Mouse (Mus musculus): ENCODE results near the gene Abhd15. TPM values are rescaled to one million over a fixed set of nuclear protein-coding genes. Genes with fewer than 3 reads are reported as not detected.
A peak's percentile ranks its signal among the peaks of the same experiment; 100 is the strongest.

Abhd15 gene
- polyA plus RNA-seq, 1 experiment from 2014 or later, result 2.2 TPM

- H3K9me3 ChIP-seq (replicated peaks), result no peaks in the 10 kb centered on the region
- no peak for ATAC-seq (replicated peaks; ENCODE audit: insufficient number of reproducible peaks, insufficient read depth, low FRiP score, low read depth)
- H3K4me2 ChIP-seq, result no peak overlapping the region
- no peak overlapping the region for H3K27ac ChIP-seq
- no peaks in the 10 kb centered on the region for H3K36me3 ChIP-seq
- peaks cover 39% of the 10 kb centered on the region for H3K4me1 ChIP-seq (replicated peaks)
- no peaks in the 10 kb centered on the region for H3K27me3 ChIP-seq
- H3K9ac ChIP-seq, result 0 out of 2 replicates have a peak overlapping the region, but pooled peaks have one; percentile 4
- H3K4me3 ChIP-seq, result no peak overlapping the region
- 70% methylated on average over 6 of the region's 6 CpGs for WGBS
Measured at GRCm38 (mm10) chr11:77485229-77485628, 29.7 kb upstream of the Abhd15 start.

GRCm38 (mm10) chr11:77486798-77487197 is 28.1 kb upstream of the Abhd15 start:
- H3K4me1 ChIP-seq (replicated peaks), result peaks cover 55% of the 10 kb centered on the region
- H3K27ac ChIP-seq, result peak overlapping the region; percentile 14; the same call in 1 of the 2 replicates
- no peak overlapping the region for H3K9ac ChIP-seq

DNA sequence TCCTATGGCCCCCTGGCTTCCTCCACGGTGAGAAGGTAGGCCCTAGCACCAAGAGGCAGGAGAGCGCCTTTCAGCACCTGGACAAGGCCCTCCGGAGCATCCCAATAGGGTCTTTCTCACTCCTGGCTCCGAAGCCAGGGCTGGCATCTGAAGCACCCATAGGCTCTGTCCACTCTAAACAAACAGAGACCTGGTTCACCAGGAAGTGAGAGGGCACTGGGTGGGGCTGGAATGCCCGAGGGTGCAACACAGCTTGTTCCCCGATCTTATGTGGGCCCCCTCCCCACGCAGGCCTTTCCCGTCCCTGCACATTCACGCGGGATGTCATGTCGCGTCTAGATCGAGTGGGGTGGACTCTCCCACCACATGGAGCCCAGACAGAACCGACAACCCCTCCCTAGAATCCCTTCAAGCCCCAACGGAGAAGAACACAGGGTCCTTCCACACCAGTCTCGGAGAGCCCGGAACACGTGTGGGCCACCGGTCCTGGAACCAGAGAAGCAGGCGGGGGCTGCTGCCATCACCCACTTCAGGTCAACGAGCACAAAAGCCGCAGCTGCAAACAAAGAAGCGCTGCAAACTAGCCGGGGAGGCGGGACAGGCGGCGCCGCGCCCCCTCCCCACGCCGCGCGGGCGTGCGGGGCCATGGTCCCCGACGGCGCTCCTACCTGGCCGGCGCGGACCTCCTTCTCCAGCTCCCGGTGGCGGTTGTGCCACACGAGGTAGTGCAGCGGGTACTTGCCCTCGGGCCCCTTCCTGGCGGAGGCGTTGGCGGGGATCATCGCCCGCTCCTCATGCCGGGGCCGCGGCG is 25.9 kb upstream of the Abhd15 start:
- WGBS, result 4% methylated on average over 55 of the region's 55 CpGs

More at GRCm38 (mm10) chr11:77486798-77487197, 28.1 kb upstream of the Abhd15 start:
- 59% methylated on average over 5 of the region's 5 CpGs for WGBS
- Histone ChIP-seq H3K4me2 (no peak overlapping the region), H3K27me3 (no peaks in the 10 kb centered on the region), H3K36me3 (no peaks in the 10 kb centered on the region), H3K9me3 (replicated peaks) (no peaks in the 10 kb centered on the region), H3K4me3 (no peak overlapping the region)
- no peak for ATAC-seq (replicated peaks; ENCODE audit: insufficient number of reproducible peaks, insufficient read depth, low FRiP score, low read depth)

DNA sequence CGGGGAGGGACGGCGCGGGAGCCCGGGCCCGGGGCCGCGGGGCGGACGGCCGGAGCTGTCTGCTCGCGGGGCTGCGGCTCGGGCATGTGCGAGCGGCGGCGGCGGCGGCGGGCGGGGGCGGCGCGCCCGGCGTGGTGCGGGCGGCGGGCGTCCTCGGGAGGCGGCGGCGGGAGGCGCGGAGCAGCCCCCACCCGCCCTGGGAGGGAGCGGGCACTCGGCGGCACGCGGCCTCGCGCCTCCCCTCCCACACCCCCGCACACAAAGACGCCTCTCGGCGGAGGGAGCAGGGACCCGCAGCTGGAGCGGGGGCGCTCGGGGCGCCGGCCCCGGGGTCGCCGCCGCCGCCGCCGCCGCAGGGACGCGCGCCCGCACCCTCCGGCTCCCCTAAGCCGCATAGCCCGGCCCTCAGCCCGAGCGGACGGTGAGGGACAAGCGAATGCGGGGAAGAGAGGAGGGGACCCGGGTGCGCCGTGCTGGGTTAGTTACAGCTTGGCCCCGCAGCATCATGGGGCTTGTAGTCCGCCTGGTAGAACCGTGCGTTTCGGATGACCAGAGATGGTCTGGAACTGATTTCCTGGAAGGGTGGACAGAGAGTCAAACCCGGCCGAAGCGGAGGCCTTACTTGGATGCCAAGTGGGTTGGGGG is 25.2 kb upstream of the Abhd15 start, which contains the start of gene Ankrd13b:
TSS of gene Ankrd13b (minus strand) at position 88 of the 645 bp plus-strand sequence.
- peak within 1 kb of the TSS; percentile 99 for H3K4me2 ChIP-seq
- no peaks in the 10 kb centered on the region for H3K9me3 ChIP-seq (replicated peaks)
- peaks cover 64% of the 10 kb centered on the region for H3K4me1 ChIP-seq (replicated peaks)
- peak within 1 kb of the TSS; percentile 87 for H3K4me3 ChIP-seq
- 1% methylated on average over 42 of the region's 87 CpGs for WGBS
- H3K36me3 ChIP-seq, result no peaks in the 10 kb centered on the region
- H3K27ac ChIP-seq, result peak within 1 kb of the TSS; percentile 95
- peak; percentile 24 for ATAC-seq (replicated peaks; ENCODE audit: insufficient number of reproducible peaks, insufficient read depth, low FRiP score, low read depth)
- H3K9ac ChIP-seq, result peak within 1 kb of the TSS; percentile 90
- H3K27me3 ChIP-seq, result no peaks in the 10 kb centered on the region

More for the DNA sequence above, 25.9 kb upstream of the Abhd15 start:
- no peaks in the 10 kb centered on the region for H3K27me3 ChIP-seq
- no peak for ATAC-seq (replicated peaks; ENCODE audit: insufficient number of reproducible peaks, insufficient read depth, low FRiP score, low read depth)
- no peaks in the 10 kb centered on the region for H3K36me3 ChIP-seq
- no peak overlapping the region for H3K27ac ChIP-seq
- H3K4me1 ChIP-seq (replicated peaks), result peaks cover 57% of the 10 kb centered on the region
- H3K4me3 ChIP-seq, result peak overlapping the region; percentile 87
- no peaks in the 10 kb centered on the region for H3K9me3 ChIP-seq (replicated peaks)
- peak overlapping the region; percentile 90 for H3K9ac ChIP-seq
- H3K4me2 ChIP-seq, result peak overlapping the region; percentile 99

DNA sequence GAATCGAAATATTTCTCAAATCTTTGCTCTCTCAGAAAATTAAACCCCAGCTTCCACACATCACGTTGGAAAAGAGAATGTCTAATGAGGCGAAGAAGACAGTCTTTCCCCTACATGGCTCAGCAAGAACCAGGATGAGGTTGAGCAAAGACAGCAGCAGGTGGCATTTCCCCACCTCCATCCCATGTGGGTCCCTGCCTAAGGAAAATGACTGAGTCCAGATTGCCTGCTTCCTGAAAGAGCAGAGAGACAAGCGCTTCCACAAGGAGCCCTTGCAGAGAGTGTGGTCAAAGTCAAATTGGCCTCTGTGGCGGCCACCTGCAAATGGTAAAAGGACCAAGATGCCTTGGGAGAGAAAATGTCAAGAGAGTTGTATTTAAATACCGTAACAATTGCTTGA is 24.5 kb upstream of the Abhd15 start:
- peak overlapping the region; percentile 95; the same call in 1 of the 2 replicates for H3K27ac ChIP-seq
- H3K4me1 ChIP-seq (replicated peaks), result peaks cover 70% of the 10 kb centered on the region
- WGBS, result 73% methylated on average over 6 of the region's 6 CpGs
- no peak for ATAC-seq (replicated peaks; ENCODE audit: insufficient number of reproducible peaks, insufficient read depth, low FRiP score, low read depth)
- H3K4me3 ChIP-seq, result no peak overlapping the region; the same call in 1 of the 2 replicates
- no peaks in the 10 kb centered on the region for H3K27me3 ChIP-seq
- H3K9ac ChIP-seq, result no peak overlapping the region
- H3K9me3 ChIP-seq (replicated peaks), result no peaks in the 10 kb centered on the region
- H3K36me3 ChIP-seq, result no peaks in the 10 kb centered on the region
- peak overlapping the region; percentile 99 for H3K4me2 ChIP-seq

DNA sequence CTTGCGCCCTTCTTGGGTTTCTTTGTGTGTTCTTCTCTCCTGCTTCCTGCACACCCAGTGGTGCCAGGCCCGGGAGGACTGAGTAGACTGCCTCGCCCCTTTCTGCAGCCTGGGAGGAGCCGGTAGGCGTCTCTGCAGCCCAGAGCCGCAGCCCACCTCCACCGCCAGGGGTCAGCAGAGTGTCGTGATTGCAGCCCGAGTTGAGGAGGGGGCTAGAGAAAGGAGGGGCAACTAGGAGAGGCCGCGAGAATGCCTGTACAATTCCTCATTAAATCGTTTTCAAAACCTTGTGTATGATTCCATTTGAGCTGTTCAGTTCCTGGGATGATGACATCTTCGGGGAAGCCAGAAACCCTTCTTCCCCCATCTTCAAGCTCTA is 23.8 kb upstream of the Abhd15 start:
- H3K4me3 ChIP-seq, result peak overlapping the region; percentile 91
- under 1% methylated on average over 13 of the region's 13 CpGs for WGBS
- no peaks in the 10 kb centered on the region for H3K36me3 ChIP-seq
- ATAC-seq (replicated peaks; ENCODE audit: insufficient number of reproducible peaks, insufficient read depth, low FRiP score, low read depth), result peak; percentile 51; the same call in 1 of the 2 replicates
- peak overlapping the region; percentile 33; the same call in 1 of the 2 replicates for H3K9ac ChIP-seq
- H3K4me2 ChIP-seq, result peak overlapping the region; percentile 93
- no peaks in the 10 kb centered on the region for H3K9me3 ChIP-seq (replicated peaks)
- no peaks in the 10 kb centered on the region for H3K27me3 ChIP-seq
- peak overlapping the region; percentile 95 for H3K27ac ChIP-seq
- peaks cover 77% of the 10 kb centered on the region for H3K4me1 ChIP-seq (replicated peaks)

- peaks cover 76% of the 10 kb centered on the region for H3K4me1 ChIP-seq (replicated peaks)
- no peaks in the 10 kb centered on the region for H3K27me3 ChIP-seq
- peak; percentile 56 for ATAC-seq (replicated peaks; ENCODE audit: insufficient number of reproducible peaks, insufficient read depth, low FRiP score, low read depth)
- WGBS, result under 1% methylated on average over 23 of the region's 23 CpGs
- peak overlapping the region; percentile 93 for H3K4me2 ChIP-seq
- peak overlapping the region; percentile 91 for H3K4me3 ChIP-seq
- no peaks in the 10 kb centered on the region for H3K36me3 ChIP-seq
- peak overlapping the region; percentile 95 for H3K27ac ChIP-seq
- H3K9me3 ChIP-seq (replicated peaks), result no peaks in the 10 kb centered on the region
- H3K9ac ChIP-seq, result peak overlapping the region; percentile 93
Measured at GRCm38 (mm10) chr11:77491502-77492291, 23.2 kb upstream of the Abhd15 start.

GRCm38 (mm10) chr11:77492311-77492871 is 22.5 kb upstream of the Abhd15 start:
- H3K27ac ChIP-seq, result peak overlapping the region; percentile 95
- peak overlapping the region; percentile 91 for H3K4me3 ChIP-seq
- peak overlapping the region; percentile 93 for H3K9ac ChIP-seq
- no peak for ATAC-seq (replicated peaks; ENCODE audit: insufficient number of reproducible peaks, insufficient read depth, low FRiP score, low read depth)
- peak overlapping the region; percentile 93 for H3K4me2 ChIP-seq
- no peaks in the 10 kb centered on the region for H3K9me3 ChIP-seq (replicated peaks)
- H3K27me3 ChIP-seq, result no peaks in the 10 kb centered on the region
- H3K36me3 ChIP-seq, result no peaks in the 10 kb centered on the region
- WGBS, result under 1% methylated on average over 13 of the region's 18 CpGs
- H3K4me1 ChIP-seq (replicated peaks), result peaks cover 76% of the 10 kb centered on the region

DNA sequence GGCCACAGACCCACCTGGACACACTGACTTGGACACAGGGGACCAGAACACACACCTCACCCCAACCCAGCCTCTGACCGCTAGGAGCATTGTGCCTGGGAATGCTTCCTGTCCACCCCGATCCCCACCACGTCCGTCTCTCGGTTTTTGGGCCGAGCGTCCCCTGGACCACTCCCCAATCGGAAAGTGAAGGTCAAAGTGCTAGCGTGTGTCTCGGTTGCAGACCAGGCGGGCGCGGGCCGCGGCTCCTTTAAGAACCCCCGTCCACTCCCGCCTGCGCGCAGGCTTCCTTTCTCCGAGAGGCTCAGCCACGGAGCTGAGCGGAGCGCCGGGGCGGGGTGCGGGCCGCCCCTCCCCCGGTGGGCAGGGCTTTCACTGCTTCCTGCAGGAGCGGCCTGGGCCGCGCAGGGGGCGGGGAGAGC is 22.0 kb upstream of the Abhd15 start:
- peak overlapping the region; percentile 91 for H3K4me3 ChIP-seq
- H3K4me2 ChIP-seq, result peak overlapping the region; percentile 93
- H3K9ac ChIP-seq, result peak overlapping the region; percentile 93
- no peaks in the 10 kb centered on the region for H3K27me3 ChIP-seq
- H3K36me3 ChIP-seq, result no peaks in the 10 kb centered on the region
- ATAC-seq (replicated peaks; ENCODE audit: insufficient number of reproducible peaks, insufficient read depth, low FRiP score, low read depth), result peak; percentile 72
- WGBS, result under 1% methylated on average over 31 of the region's 32 CpGs
- H3K4me1 ChIP-seq (replicated peaks), result peaks cover 80% of the 10 kb centered on the region
- H3K9me3 ChIP-seq (replicated peaks), result no peaks in the 10 kb centered on the region
- peak overlapping the region; percentile 95 for H3K27ac ChIP-seq

GRCm38 (mm10) chr11:77493512-77494343 is 21.2 kb upstream of the Abhd15 start, which contains the start of gene Git1:
Gene Git1 (plus strand): TSS chr11:77493562.
- WGBS, result under 1% methylated on average over 59 of the region's 74 CpGs
- peak; percentile 1; the same call in 1 of the 2 replicates for ATAC-seq (replicated peaks; ENCODE audit: insufficient number of reproducible peaks, insufficient read depth, low FRiP score, low read depth)

More at GRCm38 (mm10) chr11:77493512-77494343, 21.2 kb upstream of the Abhd15 start, which contains the start of gene Git1:
- peak within 1 kb of the TSS; percentile 93 for H3K9ac ChIP-seq
- peak within 1 kb of the TSS; percentile 91 for H3K4me3 ChIP-seq
- H3K27ac ChIP-seq, result peak within 1 kb of the TSS; percentile 95
- no peaks in the 10 kb centered on the region for H3K27me3 ChIP-seq
- H3K4me1 ChIP-seq (replicated peaks), result peaks cover 81% of the 10 kb centered on the region
- H3K36me3 ChIP-seq, result no peaks in the 10 kb centered on the region
- H3K9me3 ChIP-seq (replicated peaks), result no peaks in the 10 kb centered on the region
- H3K4me2 ChIP-seq, result peak within 1 kb of the TSS; percentile 93
